Mouse (Mus musculus) small intestine, adult 2 months (tissue): ENCODE results near the gene Perm1. TPM values are rescaled to one million over a fixed set of nuclear protein-coding genes. Genes with fewer than 3 reads are reported as not detected.
A peak's percentile ranks its signal among the peaks of the same experiment; 100 is the strongest.

Experiments
- H3K27ac ChIP-seq: fragments of 200-500 bp; 2 replicates; pipeline ENCODE4 v1.5.1; 2012; ENCODE audit warnings: low read depth, low read length, control low read depth, inconsistent platforms; ENCODE audit not compliant: insufficient read depth
- H3K27me3 ChIP-seq: fragments of 200-500 bp; 2 replicates; pipeline ENCODE4 v1.6.1; 2012; ENCODE audit warnings: mild to moderate bottlenecking, moderate library complexity, low read length, inconsistent platforms; ENCODE audit not compliant: control insufficient read depth, insufficient read depth
- H3K36me3 ChIP-seq: fragments of 200-500 bp; 2 replicates; pipeline ENCODE4 v1.6.1; 2012; ENCODE audit warnings: mild to moderate bottlenecking, low read length, control low read depth, inconsistent platforms; ENCODE audit not compliant: control insufficient read depth, insufficient read depth
- H3K4me1 ChIP-seq: fragments of 200-500 bp; 2 replicates; pipeline ENCODE4 v1.6.1; 2012; ENCODE audit warnings: low read length, inconsistent platforms, mixed read lengths; ENCODE audit not compliant: control insufficient read depth, insufficient read depth, insufficient read length
- H3K4me3 ChIP-seq: fragments of 200-500 bp; 2 replicates; pipeline ENCODE4 v1.5.1; 2012; ENCODE audit warnings: low read depth, mild to moderate bottlenecking, control low read depth, inconsistent platforms, low read length, moderate library complexity
- CTCF ChIP-seq: fragments of 200-500 bp; IDR thresholded peaks from 2 replicates; pipeline ENCODE4 v1.5.1; 2012; ENCODE audit warnings: low read depth, mild to moderate bottlenecking, control low read depth, inconsistent platforms, low read length, moderate library complexity, mixed read lengths; ENCODE audit not compliant: insufficient replicate concordance, insufficient read length; ENCODE audit errors: extremely low read depth
- POLR2A ChIP-seq: fragments of 200-500 bp; IDR thresholded peaks from 2 replicates; pipeline ENCODE4 v1.6.1; 2012; ENCODE audit warnings: low read depth, mild to moderate bottlenecking, control low read depth, inconsistent platforms, low read length, moderate library complexity
- WGBS: fragments of 180-500 bp; shearing (Covaris S2); methylation state at CpG from one replicate; pipeline ENCODE4 v1.1.7; 2018; 5-methylcytosine and 5-hydroxymethylcytosine counted together
- polyA plus RNA-seq: library from polyadenylated mRNA; depleted of rRNA; stranded (reverse); fragments of >200 nt; gene quantifications from 2 replicates; pipeline ENCODE4 v1.2.3, GENCODE M21; 2012

Perm1 gene
- polyA plus RNA-seq, 1 experiment = 0.09 TPM

DNA sequence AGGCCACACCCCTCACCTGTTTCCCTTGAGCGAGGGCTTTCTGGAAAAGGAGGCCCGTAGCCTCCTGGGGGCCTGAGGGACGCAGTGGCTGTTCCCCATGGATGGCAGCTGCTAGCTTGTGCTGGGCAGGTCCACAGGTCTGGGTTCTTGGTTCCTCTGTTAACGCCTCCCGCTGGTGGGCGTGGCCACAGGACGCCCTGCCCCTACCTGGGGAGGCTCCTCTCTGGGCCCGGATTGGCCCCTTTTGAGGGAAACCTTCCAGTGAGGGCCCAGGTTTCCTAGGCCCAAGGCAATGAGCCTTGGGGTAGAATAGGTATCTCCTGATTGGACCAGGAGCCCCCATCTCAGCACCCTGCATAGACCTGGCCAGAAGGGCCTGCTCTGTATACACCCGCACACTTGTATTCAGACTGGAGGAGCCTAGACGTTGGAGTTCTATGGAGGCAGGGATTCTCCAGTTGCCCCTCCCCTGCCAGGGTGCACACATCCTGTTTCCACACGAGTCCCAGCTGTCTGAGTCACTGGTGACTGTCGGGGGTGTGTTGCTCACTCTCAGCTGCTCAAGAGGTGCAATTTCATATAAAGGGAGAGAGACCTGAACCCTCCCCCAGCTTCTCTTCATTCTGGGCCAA is 12.8 kb downstream of the Perm1 start:
- Histone ChIP-seq H3K27me3 (no peaks in the 10 kb centered on the region), H3K27ac (peak overlapping the region; percentile 32), H3K4me3 (peak overlapping the region; percentile 69), H3K4me1 (peaks cover 11% of the 10 kb centered on the region), H3K36me3 (peaks cover 8% of the 10 kb centered on the region)
- TF ChIP-seq CTCF = no peak
- peak; percentile 64; the same call in 1 of the 2 replicates for TF ChIP-seq POLR2A
- 25% methylated on average over 12 of the region's 12 CpGs for WGBS

DNA sequence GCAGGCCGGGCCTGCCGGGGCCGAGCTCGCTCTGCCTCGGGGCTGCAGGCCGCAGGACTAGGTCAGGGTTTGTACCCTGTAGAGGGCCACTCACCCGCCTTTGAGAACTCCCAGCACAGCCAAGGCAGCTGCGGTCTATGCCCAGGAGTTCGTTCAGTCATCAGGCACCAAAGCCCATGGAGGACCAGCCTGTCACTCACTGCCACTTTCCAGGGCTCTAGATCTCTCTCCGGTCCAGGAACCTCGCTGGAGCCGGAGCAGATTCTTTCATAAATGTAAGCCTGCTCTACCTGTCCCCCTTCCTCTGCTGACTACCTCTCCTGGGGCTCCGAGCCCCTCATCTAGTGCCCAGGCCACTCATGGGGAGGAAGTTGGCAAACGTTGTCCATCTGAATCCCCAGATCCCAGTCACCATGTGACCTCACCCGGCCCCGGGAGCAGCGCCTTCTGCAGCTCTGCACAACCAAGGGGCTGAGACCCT is 18.4 kb downstream of the Perm1 start:
- Histone ChIP-seq H3K4me1 (peaks cover 3% of the 10 kb centered on the region), H3K36me3 (peaks cover 9% of the 10 kb centered on the region), H3K27me3 (no peaks in the 10 kb centered on the region), H3K27ac (no peak overlapping the region), H3K4me3 (peak overlapping the region; percentile 62)
- TF ChIP-seq CTCF (no peak), POLR2A (no peak)
- WGBS = 16% methylated on average over 17 of the region's 17 CpGs

DNA sequence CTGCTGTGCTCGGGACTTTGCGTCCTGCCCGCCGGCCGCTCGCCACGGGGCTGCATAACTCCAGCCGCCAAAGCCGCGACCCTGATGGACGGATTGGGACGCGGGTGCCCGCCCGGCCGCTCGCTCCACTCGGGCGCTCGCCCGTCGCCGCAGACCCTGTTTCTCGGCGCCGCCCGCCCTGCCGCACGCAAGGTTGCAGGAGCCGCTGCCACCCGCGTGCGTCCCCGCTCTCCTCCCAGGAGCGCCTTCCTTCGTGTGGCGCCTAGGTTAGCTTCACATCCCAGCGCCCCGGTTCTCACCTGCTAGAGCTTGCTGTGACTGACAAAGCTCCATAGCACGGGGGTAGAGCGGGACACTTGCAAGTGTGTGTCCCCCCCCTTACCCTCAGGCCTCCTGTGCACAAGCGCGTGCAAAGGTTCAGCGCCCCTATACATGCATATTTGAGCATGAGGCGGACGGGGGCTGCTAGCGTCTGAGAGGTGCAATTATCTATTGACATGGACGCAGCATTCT is 19.1 kb downstream of the Perm1 start, which contains the start of gene Plekhn1:
TSS of gene Plekhn1 (minus strand) at position 157 of the 513 bp plus-strand sequence.
- H3K27me3 ChIP-seq = no peaks in the 10 kb centered on the region
- peak within 1 kb of the TSS; percentile 71 for H3K4me3 ChIP-seq
- under 1% methylated on average over 38 of the region's 48 CpGs for WGBS
- H3K36me3 ChIP-seq = peaks cover 16% of the 10 kb centered on the region
- peak within 1 kb of the TSS; percentile 50 for H3K27ac ChIP-seq
- peaks cover 3% of the 10 kb centered on the region for H3K4me1 ChIP-seq
- no peak for TF ChIP-seq CTCF
- TF ChIP-seq POLR2A = no peak

DNA sequence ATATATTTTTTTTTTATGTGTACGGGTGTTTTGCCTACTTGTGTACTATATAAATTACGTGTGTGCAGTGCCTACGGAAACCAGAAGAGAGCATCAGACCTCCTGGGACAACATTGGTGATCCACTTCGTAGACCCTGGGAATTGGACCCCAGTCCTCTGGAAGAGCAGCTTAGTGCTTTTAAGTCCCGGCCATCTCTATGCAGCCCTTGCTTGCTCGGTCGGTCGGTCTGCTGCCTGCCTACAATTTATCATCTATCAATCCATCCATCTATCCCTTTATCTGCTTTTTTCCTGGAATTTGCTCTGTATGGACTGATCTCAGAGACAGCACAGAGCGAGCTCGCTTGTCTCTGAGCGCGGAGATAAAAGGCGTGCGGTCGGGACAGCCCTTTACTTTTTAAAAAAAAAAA is 19.7 kb downstream of the Perm1 start:
- Histone ChIP-seq H3K4me3 (peak overlapping the region; percentile 71), H3K36me3 (peaks cover 19% of the 10 kb centered on the region), H3K27ac (peak overlapping the region; percentile 50), H3K27me3 (no peaks in the 10 kb centered on the region), H3K4me1 (peaks cover 3% of the 10 kb centered on the region)
- WGBS = under 1% methylated on average over 15 of the region's 15 CpGs
- TF ChIP-seq POLR2A (no peak), CTCF (no peak)

DNA sequence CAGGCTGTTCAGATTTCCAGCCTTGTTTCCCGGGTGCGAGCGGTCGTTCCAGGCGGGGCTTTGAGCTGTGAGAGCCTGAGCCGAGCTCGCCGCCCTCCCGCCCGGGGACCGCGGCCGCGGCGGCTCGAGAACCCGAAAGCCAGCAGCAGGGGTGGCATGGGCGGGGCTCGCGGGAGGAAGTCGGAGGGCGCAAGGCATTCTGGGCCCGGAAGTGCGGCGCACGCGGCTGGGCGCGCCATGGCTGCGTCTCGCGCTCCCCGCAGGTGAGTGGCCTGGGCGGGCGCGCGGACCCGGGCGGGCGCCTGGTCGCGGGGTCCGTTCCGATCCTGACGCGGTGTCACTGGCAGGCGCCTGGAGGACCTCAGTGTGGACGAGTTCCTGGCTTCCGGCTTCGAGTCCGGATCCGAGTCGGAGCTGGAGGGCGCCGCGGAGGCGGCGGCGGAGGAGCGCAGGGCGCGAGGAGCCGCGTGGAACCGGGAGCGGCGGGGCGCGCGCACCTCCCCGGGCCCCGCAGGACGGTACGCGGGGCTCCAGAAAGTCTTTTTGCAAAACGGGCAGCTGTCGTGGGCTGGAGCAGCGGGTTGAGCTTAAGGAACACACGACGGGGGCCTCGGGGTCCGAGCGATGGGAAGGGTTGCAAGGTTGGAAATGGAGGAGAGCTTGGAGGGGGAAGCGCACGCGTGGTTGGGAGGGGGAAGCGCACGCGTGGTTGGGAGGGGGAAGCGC is 20.3 kb downstream of the Perm1 start, which contains the start of gene Noc2l:
TSS of gene Noc2l (plus strand) at position 203 of the 726 bp plus-strand sequence.
- Histone ChIP-seq H3K36me3 (peaks cover 23% of the 10 kb centered on the region), H3K4me3 (peak within 1 kb of the TSS; percentile 71), H3K4me1 (peaks cover 3% of the 10 kb centered on the region), H3K27me3 (no peaks in the 10 kb centered on the region), H3K27ac (peak within 1 kb of the TSS; percentile 58)
- TF ChIP-seq POLR2A (0 out of 2 replicates have a peak, but pooled peaks have one; percentile 28), CTCF (no peak)
- under 1% methylated on average over 90 of the region's 90 CpGs for WGBS

DNA sequence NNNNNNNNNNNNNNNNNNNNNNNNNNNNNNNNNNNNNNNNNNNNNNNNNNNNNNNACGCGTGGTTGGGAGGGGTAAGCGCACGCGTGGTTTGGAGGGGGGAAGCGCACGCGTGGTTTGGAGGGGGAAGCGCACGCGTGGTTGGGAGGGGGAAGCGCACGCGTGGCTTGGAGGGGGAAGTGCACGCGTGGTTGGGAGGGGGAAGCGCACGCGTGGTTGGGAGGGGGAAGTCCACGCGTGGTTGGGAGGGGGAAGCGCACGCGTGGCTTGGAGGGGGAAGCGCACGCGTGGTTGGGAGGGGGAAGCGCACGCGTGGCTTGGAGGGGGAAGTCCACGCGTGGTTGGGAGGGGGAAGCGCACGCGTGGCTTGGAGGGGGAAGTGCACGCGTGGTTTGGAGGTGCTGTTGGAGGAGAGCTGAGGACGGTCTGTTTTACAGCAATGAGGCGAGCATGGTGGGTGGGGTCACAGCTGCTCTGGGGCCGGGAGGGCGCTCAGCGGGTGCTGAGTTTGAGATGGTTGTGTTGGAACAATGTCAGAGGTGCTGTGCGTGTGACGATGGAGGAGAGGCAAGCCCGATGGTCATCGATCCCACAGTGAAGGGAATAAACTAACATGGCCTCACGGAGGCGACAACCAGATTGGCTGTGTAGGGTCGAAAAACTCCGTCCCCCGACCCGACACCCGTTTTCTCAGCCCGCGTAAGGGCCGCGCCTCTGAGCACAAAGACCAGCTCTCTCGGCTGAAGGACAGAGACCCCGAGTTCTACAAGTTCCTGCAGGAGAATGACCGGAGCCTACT is 21.2 kb downstream of the Perm1 start:
- Histone ChIP-seq H3K27ac (no peak overlapping the region), H3K36me3 (peaks cover 26% of the 10 kb centered on the region), H3K4me1 (peaks cover 3% of the 10 kb centered on the region), H3K27me3 (no peaks in the 10 kb centered on the region), H3K4me3 (peak overlapping the region; percentile 71)
- TF ChIP-seq CTCF = no peak
- TF ChIP-seq POLR2A = no peak
- WGBS = 21% methylated on average over 55 of the region's 60 CpGs
